Mouse (Mus musculus): ENCODE data around the gene Csf1. TPM values are rescaled to one million over a fixed set of nuclear protein-coding genes. Genes with fewer than 3 reads are reported as not detected.

Gene Csf1
- polyA plus RNA-seq, 1 experiment from 2014 or later: 6.1 TPM

Other genes with a start within 250 kb of the Csf1 start
- 5.7 and 8.3 TPM in 2 replicates for gene Slc6a17, start 242.5 kb downstream of the Csf1 start, polyA plus RNA-seq (2016; fragmentation: Nextera tagmentation; extraction: Ambion mirVana)
- gene Ubl4b, start 205.4 kb downstream of the Csf1 start, polyA plus RNA-seq (2016; fragmentation: Nextera tagmentation; extraction: Ambion mirVana): 0.19 and 0.27 TPM in 2 replicates
- gene Alx3, start 165.4 kb downstream of the Csf1 start, polyA plus RNA-seq (2016; fragmentation: Nextera tagmentation; extraction: Ambion mirVana): 8.3 and 8.7 TPM in 2 replicates
- gene Gm10961, start 129.1 kb downstream of the Csf1 start, polyA plus RNA-seq (2016; fragmentation: Nextera tagmentation; extraction: Ambion mirVana): not detected in 2 replicates
- gene Strip1, start 128.8 kb downstream of the Csf1 start, polyA plus RNA-seq (2016; fragmentation: Nextera tagmentation; extraction: Ambion mirVana): 115 and 120 TPM in 2 replicates
- gene Ahcyl1, start 63.9 kb downstream of the Csf1 start, polyA plus RNA-seq (2016; fragmentation: Nextera tagmentation; extraction: Ambion mirVana): 124 and 130 TPM in 2 replicates
- gene Eps8l3, start 116.8 kb upstream of the Csf1 start, polyA plus RNA-seq (2016; fragmentation: Nextera tagmentation; extraction: Ambion mirVana): not detected in 2 replicates
- gene Gstm5, start 135.4 kb upstream of the Csf1 start, polyA plus RNA-seq (2016; fragmentation: Nextera tagmentation; extraction: Ambion mirVana): 225 and 230 TPM in 2 replicates
- gene Gstm7, start 171.3 kb upstream of the Csf1 start, polyA plus RNA-seq (2016; fragmentation: Nextera tagmentation; extraction: Ambion mirVana): 63.8 and 66.8 TPM in 2 replicates
- gene Gstm6, start 183.3 kb upstream of the Csf1 start, polyA plus RNA-seq (2016; fragmentation: Nextera tagmentation; extraction: Ambion mirVana): 10.7 and 12.0 TPM in 2 replicates
- gene Gstm3, start 208.8 kb upstream of the Csf1 start, polyA plus RNA-seq (2016; fragmentation: Nextera tagmentation; extraction: Ambion mirVana): not detected in 2 replicates
- 7.2 and 9.3 TPM in 2 replicates for gene Gstm2, start 226.0 kb upstream of the Csf1 start, polyA plus RNA-seq (2016; fragmentation: Nextera tagmentation; extraction: Ambion mirVana)